Mouse (Mus musculus): ENCODE measurements around the gene Vmn1r51.
"Not testable (repeated sequence)": the region's sequence is repeated elsewhere in the genome, so short reads cannot be mapped to it uniquely, and the experiment has no call there.

Vmn1r51 gene

GRCm38 (mm10) chr6:90122296-90122695, at the start of gene Vmn1r51:
Gene Vmn1r51, plus strand, starts transcription at chr6:90122596.
- not testable (repeated sequence) for DNase-seq (ENCODE audit: low read depth in 1 of 2, low spot score in 2 of 2)

- DNase-seq (ENCODE audit: low read depth in 1 of 2, low spot score in 2 of 2): no peak
Observed at GRCm38 (mm10) chr6:90078406-90078805, 44.0 kb upstream of the Vmn1r51 start, which contains the start of gene Vmn1r49. Gene Vmn1r49, minus strand, starts transcription at chr6:90078506.

GRCm38 (mm10) chr6:90100566-90100965, 21.8 kb upstream of the Vmn1r51 start:
- DNase-seq (ENCODE audit: low read depth in 1 of 2, low spot score in 2 of 2): no peak

- DNase-seq (ENCODE audit: low read depth in 1 of 2, low spot score in 2 of 2): no peak
Observed at GRCm38 (mm10) chr6:90101130-90101529, 21.3 kb upstream of the Vmn1r51 start, which contains the start of gene Vmn1r50. Gene Vmn1r50, plus strand, starts transcription at chr6:90101430.

GRCm38 (mm10) chr6:90160139-90160538, 37.7 kb downstream of the Vmn1r51 start:
- no peak for DNase-seq (ENCODE audit: low read depth in 1 of 2, low spot score in 2 of 2)

GRCm38 (mm10) chr6:90174508-90174907, 52.1 kb downstream of the Vmn1r51 start, which contains the start of gene Vmn1r52:
Gene Vmn1r52, plus strand, starts transcription at chr6:90174808.
- no peak for DNase-seq (ENCODE audit: low read depth in 1 of 2, low spot score in 2 of 2)
